Mouse (Mus musculus): ENCODE data around the gene Cfap77.

DNA sequence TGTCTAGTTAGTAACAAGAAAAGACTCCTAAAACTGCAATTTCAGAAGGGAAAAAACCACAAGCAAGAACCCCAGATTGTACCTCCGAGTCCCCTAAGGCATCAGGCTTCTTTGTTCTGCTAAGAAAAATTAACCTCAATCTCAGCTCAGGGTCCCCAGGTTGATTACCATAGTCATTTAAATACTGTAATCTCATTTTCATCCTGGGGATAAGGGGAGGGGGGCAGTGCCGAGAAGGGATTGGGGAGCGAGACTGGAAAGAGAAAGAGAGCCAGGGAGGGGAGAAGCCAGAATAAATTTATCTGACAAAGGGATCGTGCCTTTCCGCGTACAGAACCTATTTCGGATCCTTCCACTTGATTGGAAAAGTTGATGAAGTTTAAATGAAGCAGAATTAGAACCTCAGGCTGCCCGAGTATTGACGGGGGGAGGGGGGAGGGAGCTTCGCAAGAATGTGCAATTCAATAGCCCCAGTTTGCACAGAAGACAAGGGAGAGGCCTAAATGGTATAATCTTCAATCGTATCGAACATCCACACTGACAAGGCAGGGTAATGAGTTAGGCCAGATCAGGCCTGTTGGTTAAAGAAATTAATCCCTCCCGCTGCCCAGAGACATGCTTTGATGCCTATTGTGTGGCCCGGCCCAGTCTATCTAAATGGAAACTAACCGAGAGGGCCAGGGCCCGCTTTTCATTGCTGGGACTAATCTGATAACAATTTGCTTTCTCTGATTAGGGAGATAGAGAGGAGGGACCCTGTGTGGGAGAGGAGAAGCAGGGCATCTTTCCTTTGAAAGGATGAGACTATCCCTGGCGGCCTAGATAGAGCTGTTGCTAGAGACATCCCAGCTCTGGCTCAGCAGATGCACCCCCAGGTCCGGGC lies 14.0 kb downstream of the Cfap77 start:
- TF ChIP-seq CTCF (IDR thresholded peaks at IDR 0.05; ENCODE audit: extremely low read depth, insufficient read length, insufficient replicate concordance, low read depth, low read length) (no peak), POLR2A (IDR thresholded peaks at IDR 0.05; ENCODE audit: low read depth, low read length) (no peak)

Data from small intestine, adult 2 months (tissue).